Mouse (Mus musculus): ENCODE measurements around the gene Ripk1. TPM values are rescaled to one million over a fixed set of nuclear protein-coding genes. Genes with fewer than 3 reads are reported as not detected.
"Not testable (repeated sequence)": the region's sequence is repeated elsewhere in the genome, so short reads cannot be mapped to it uniquely, and the experiment has no call there.

Ripk1 gene
- polyA plus RNA-seq, 1 experiment from 2014 or later, result 8.2 TPM

GRCm38 (mm10) chr13:34062466-34062865 lies 60.3 kb downstream of the Ripk1 start:
- Histone ChIP-seq H3K4me2 (no peak overlapping the region), H3K4me3 (ENCODE audit: low read depth, low read length) (no peak overlapping the region), H3K27ac (ENCODE audit: low read depth, low read length) (no peak overlapping the region), H3K4me1 (ENCODE audit: control insufficient read depth, insufficient read depth, low read length) (no peaks in the 10 kb centered on the region), H3K9me3 (ENCODE audit: control insufficient read depth, low read length) (no peaks in the 10 kb centered on the region; the same call in 1 of the 2 replicates), H3K36me3 (ENCODE audit: control insufficient read depth, insufficient read depth, low read length) (no peaks in the 10 kb centered on the region), H3K27me3 (ENCODE audit: control insufficient read depth, insufficient read depth, low read length) (no peaks in the 10 kb centered on the region), H3K9ac (ENCODE audit: low read length) (no peak overlapping the region)
- peak; percentile 70 for DNase-seq (ENCODE audit: low spot score, missing footprints)
- 88% methylated on average over 10 of the region's 10 CpGs for WGBS
- no peak for ATAC-seq (ENCODE audit: low FRiP score)

GRCm38 (mm10) chr13:34066351-34066750 lies 64.2 kb downstream of the Ripk1 start:
- no peak for DNase-seq (ENCODE audit: low spot score, missing footprints)
- peaks cover 5% of the 10 kb centered on the region; the same call in 1 of the 2 replicates for H3K4me1 ChIP-seq (ENCODE audit: control insufficient read depth, insufficient read depth, low read length)
- 23% methylated on average over 1 of the region's 1 CpGs for WGBS
- H3K27me3 ChIP-seq (ENCODE audit: control insufficient read depth, insufficient read depth, low read length), result no peaks in the 10 kb centered on the region
- no peak overlapping the region for H3K27ac ChIP-seq (ENCODE audit: low read depth, low read length)
- H3K4me2 ChIP-seq, result no peak overlapping the region
- no peak overlapping the region for H3K9ac ChIP-seq (ENCODE audit: low read length)
- no peak for ATAC-seq (ENCODE audit: low FRiP score)
- no peak overlapping the region for H3K4me3 ChIP-seq (ENCODE audit: low read depth, low read length)
- H3K9me3 ChIP-seq (ENCODE audit: control insufficient read depth, low read length), result no peaks in the 10 kb centered on the region; the same call in 1 of the 2 replicates
- H3K36me3 ChIP-seq (ENCODE audit: control insufficient read depth, insufficient read depth, low read length), result no peaks in the 10 kb centered on the region

GRCm38 (mm10) chr13:34070296-34070695 lies 68.1 kb downstream of the Ripk1 start:
- Histone ChIP-seq H3K4me2 (no peak overlapping the region), H3K27me3 (ENCODE audit: control insufficient read depth, insufficient read depth, low read length) (no peaks in the 10 kb centered on the region), H3K9me3 (ENCODE audit: control insufficient read depth, low read length) (no peaks in the 10 kb centered on the region), H3K36me3 (ENCODE audit: control insufficient read depth, insufficient read depth, low read length) (no peaks in the 10 kb centered on the region), H3K27ac (ENCODE audit: low read depth, low read length) (no peak overlapping the region), H3K4me3 (ENCODE audit: low read depth, low read length) (no peak overlapping the region), H3K9ac (ENCODE audit: low read length) (no peak overlapping the region), H3K4me1 (ENCODE audit: control insufficient read depth, insufficient read depth, low read length) (peaks cover 12% of the 10 kb centered on the region)
- 72% methylated on average over 4 of the region's 4 CpGs for WGBS
- DNase-seq (ENCODE audit: low spot score, missing footprints), result no peak
- no peak for ATAC-seq (ENCODE audit: low FRiP score)

- no peak for DNase-seq (ENCODE audit: low spot score, missing footprints)
- no peaks in the 10 kb centered on the region for H3K27me3 ChIP-seq (ENCODE audit: control insufficient read depth, insufficient read depth, low read length)
- peaks cover 23% of the 10 kb centered on the region for H3K4me1 ChIP-seq (ENCODE audit: control insufficient read depth, insufficient read depth, low read length)
- no peak overlapping the region for H3K4me3 ChIP-seq (ENCODE audit: low read depth, low read length)
- H3K36me3 ChIP-seq (ENCODE audit: control insufficient read depth, insufficient read depth, low read length), result no peaks in the 10 kb centered on the region
- no peak for ATAC-seq (ENCODE audit: low FRiP score)
- 89% methylated on average over 6 of the region's 6 CpGs for WGBS
- H3K4me2 ChIP-seq, result no peak overlapping the region
- no peaks in the 10 kb centered on the region for H3K9me3 ChIP-seq (ENCODE audit: control insufficient read depth, low read length)
- no peak overlapping the region for H3K27ac ChIP-seq (ENCODE audit: low read depth, low read length)
- H3K9ac ChIP-seq (ENCODE audit: low read length), result no peak overlapping the region
Observed at GRCm38 (mm10) chr13:34071836-34072235, 69.7 kb downstream of the Ripk1 start.

GRCm38 (mm10) chr13:34072847-34073246 lies 70.7 kb downstream of the Ripk1 start:
- peaks cover 27% of the 10 kb centered on the region for H3K4me1 ChIP-seq (ENCODE audit: control insufficient read depth, insufficient read depth, low read length)
- no peak overlapping the region for H3K27ac ChIP-seq (ENCODE audit: low read depth, low read length)
- no peaks in the 10 kb centered on the region for H3K36me3 ChIP-seq (ENCODE audit: control insufficient read depth, insufficient read depth, low read length)
- H3K27me3 ChIP-seq (ENCODE audit: control insufficient read depth, insufficient read depth, low read length), result no peaks in the 10 kb centered on the region
- no peak overlapping the region for H3K9ac ChIP-seq (ENCODE audit: low read length)
- H3K4me2 ChIP-seq, result no peak overlapping the region
- WGBS, result 42% methylated on average over 3 of the region's 3 CpGs
- DNase-seq (ENCODE audit: low spot score, missing footprints) (no peak), ATAC-seq (ENCODE audit: low FRiP score) (peak; percentile 34; the same call in 1 of the 2 replicates)
- no peaks in the 10 kb centered on the region for H3K9me3 ChIP-seq (ENCODE audit: control insufficient read depth, low read length)
- no peak overlapping the region for H3K4me3 ChIP-seq (ENCODE audit: low read depth, low read length)

- WGBS, result 94% methylated on average over 11 of the region's 17 CpGs
- not testable (repeated sequence) for H3K27ac ChIP-seq (ENCODE audit: low read depth, low read length); H3K9ac ChIP-seq (ENCODE audit: low read length); H3K4me2 ChIP-seq; H3K27me3 ChIP-seq (ENCODE audit: control insufficient read depth, insufficient read depth, low read length); H3K36me3 ChIP-seq (ENCODE audit: control insufficient read depth, insufficient read depth, low read length); ATAC-seq (ENCODE audit: low FRiP score); H3K4me3 ChIP-seq (ENCODE audit: low read depth, low read length); H3K9me3 ChIP-seq (ENCODE audit: control insufficient read depth, low read length); DNase-seq (ENCODE audit: low spot score, missing footprints)
- peaks cover 30% of the 10 kb centered on the region for H3K4me1 ChIP-seq (ENCODE audit: control insufficient read depth, insufficient read depth, low read length)
Observed at GRCm38 (mm10) chr13:34074441-34074840, 72.3 kb downstream of the Ripk1 start.

GRCm38 (mm10) chr13:34075893-34076292 lies 73.7 kb downstream of the Ripk1 start:
- peak overlapping the region; percentile 95 for H3K4me2 ChIP-seq
- H3K4me1 ChIP-seq (ENCODE audit: control insufficient read depth, insufficient read depth, low read length), result peaks cover 25% of the 10 kb centered on the region
- not testable (repeated sequence) for H3K36me3 ChIP-seq (ENCODE audit: control insufficient read depth, insufficient read depth, low read length); H3K9ac ChIP-seq (ENCODE audit: low read length); H3K27ac ChIP-seq (ENCODE audit: low read depth, low read length); ATAC-seq (ENCODE audit: low FRiP score); H3K27me3 ChIP-seq (ENCODE audit: control insufficient read depth, insufficient read depth, low read length); H3K9me3 ChIP-seq (ENCODE audit: control insufficient read depth, low read length)
- peak overlapping the region; percentile 64; the same call in 1 of the 2 replicates for H3K4me3 ChIP-seq (ENCODE audit: low read depth, low read length)
- DNase-seq (ENCODE audit: low spot score, missing footprints), result peak; percentile 87
- WGBS, result 64% methylated on average over 6 of the region's 6 CpGs

GRCm38 (mm10) chr13:34076561-34077491 lies 74.7 kb downstream of the Ripk1 start:
- peak overlapping the region; percentile 64 for H3K4me3 ChIP-seq (ENCODE audit: low read depth, low read length)
- ATAC-seq (ENCODE audit: low FRiP score) (peak; percentile 56), DNase-seq (ENCODE audit: low spot score, missing footprints) (peak; percentile 93)
- H3K4me1 ChIP-seq (ENCODE audit: control insufficient read depth, insufficient read depth, low read length), result peaks cover 25% of the 10 kb centered on the region
- no peaks in the 10 kb centered on the region for H3K36me3 ChIP-seq (ENCODE audit: control insufficient read depth, insufficient read depth, low read length)
- peak overlapping the region; percentile 95 for H3K4me2 ChIP-seq
- H3K9me3 ChIP-seq (ENCODE audit: control insufficient read depth, low read length), result no peaks in the 10 kb centered on the region
- 45% methylated on average over 20 of the region's 20 CpGs for WGBS
- peak overlapping the region; percentile 68 for H3K27ac ChIP-seq (ENCODE audit: low read depth, low read length)
- H3K27me3 ChIP-seq (ENCODE audit: control insufficient read depth, insufficient read depth, low read length), result no peaks in the 10 kb centered on the region
- peak overlapping the region; percentile 85 for H3K9ac ChIP-seq (ENCODE audit: low read length)
